Mouse (Mus musculus): Measurements from ENCODE around the gene Hmgn1. TPM values are rescaled to one million over a fixed set of nuclear protein-coding genes. Genes with fewer than 3 reads are reported as not detected.

Gene Hmgn1
- polyA plus RNA-seq, 1 experiment from 2014 or later, result 901 TPM

GRCm38 (mm10) chr16:96082301-96083178, 45.0 kb downstream of the Hmgn1 start, which contains the start of gene Brwd1:
Gene Brwd1, minus strand, starts transcription at chr16:96082526.
- no peaks in the 10 kb centered on the region for H3K9me3 ChIP-seq
- H3K4me3 ChIP-seq, result peak within 1 kb of the TSS; percentile 99
- H3K27me3 ChIP-seq (replicated peaks; ENCODE audit: low read depth, poor library complexity, severe bottlenecking), result no peaks in the 10 kb centered on the region
- peak within 1 kb of the TSS; percentile 97 for H3K27ac ChIP-seq (replicated peaks)
- H3K4me1 ChIP-seq, result peaks cover 26% of the 10 kb centered on the region
- WGBS, result under 1% methylated on average over 107 of the region's 107 CpGs
- peaks cover 35% of the 10 kb centered on the region for H3K36me3 ChIP-seq (replicated peaks)
- peak; percentile 96 for DNase-seq (ENCODE audit: low spot score)

GRCm38 (mm10) chr16:96081742-96082241, 45.7 kb downstream of the Hmgn1 start:
- Histone ChIP-seq H3K27me3 (replicated peaks; ENCODE audit: low read depth, poor library complexity, severe bottlenecking) (no peaks in the 10 kb centered on the region), H3K27ac (replicated peaks) (peak overlapping the region; percentile 97), H3K4me3 (peak overlapping the region; percentile 99), H3K36me3 (replicated peaks) (peaks cover 42% of the 10 kb centered on the region), H3K4me1 (peaks cover 26% of the 10 kb centered on the region), H3K9me3 (no peaks in the 10 kb centered on the region)
- DNase-seq (ENCODE audit: low spot score), result no peak
- 1% methylated on average over 68 of the region's 68 CpGs for WGBS

DNA sequence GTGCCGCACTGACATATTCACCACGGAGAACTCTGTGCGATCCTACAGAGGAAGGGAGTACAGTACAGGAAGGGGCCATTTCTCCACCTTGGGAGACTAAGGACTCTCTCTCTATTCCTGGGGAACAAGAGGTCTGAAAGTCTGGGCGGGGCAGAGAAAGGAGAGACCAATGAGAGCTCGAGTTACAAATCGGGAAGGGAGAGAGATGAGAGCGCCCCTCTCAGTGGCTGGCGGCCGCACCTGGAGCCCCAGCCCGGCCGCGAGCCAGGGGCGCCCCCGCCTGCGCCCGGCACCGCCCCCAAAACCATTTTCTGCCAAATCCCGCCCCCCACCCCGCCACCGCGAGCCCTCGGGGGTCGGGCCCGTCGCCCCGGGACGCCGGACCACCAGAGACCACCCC, 46.2 kb downstream of the Hmgn1 start:
- peaks cover 26% of the 10 kb centered on the region for H3K4me1 ChIP-seq
- H3K27me3 ChIP-seq (replicated peaks; ENCODE audit: low read depth, poor library complexity, severe bottlenecking), result no peaks in the 10 kb centered on the region
- peaks cover 47% of the 10 kb centered on the region for H3K36me3 ChIP-seq (replicated peaks)
- DNase-seq (ENCODE audit: low spot score), result peak; percentile 92
- peak overlapping the region; percentile 99 for H3K4me3 ChIP-seq
- 2% methylated on average over 28 of the region's 28 CpGs for WGBS
- no peaks in the 10 kb centered on the region for H3K9me3 ChIP-seq
- H3K27ac ChIP-seq (replicated peaks), result peak overlapping the region; percentile 97

- 89% methylated on average over 7 of the region's 7 CpGs for WGBS
- Histone ChIP-seq H3K9me3 (no peaks in the 10 kb centered on the region), H3K4me3 (peak overlapping the region; percentile 99), H3K27ac (replicated peaks) (no peak overlapping the region), H3K36me3 (replicated peaks) (peaks cover 55% of the 10 kb centered on the region), H3K4me1 (peaks cover 26% of the 10 kb centered on the region), H3K27me3 (replicated peaks; ENCODE audit: low read depth, poor library complexity, severe bottlenecking) (no peaks in the 10 kb centered on the region)
- no peak for DNase-seq (ENCODE audit: low spot score)
These were observed 47.0 kb downstream of the Hmgn1 start for GRCm38 (mm10) chr16:96080524-96080923.

Other genes starting within 250 kb of the Hmgn1 start
- 115 and 122 TPM in 2 replicates for gene Psmg1, start 136.8 kb downstream of the Hmgn1 start, polyA plus RNA-seq (2016; fragmentation: Nextera tagmentation; extraction: Ambion mirVana)
- gene Brwd1, start 45.2 kb downstream of the Hmgn1 start, polyA plus RNA-seq (2016; fragmentation: Nextera tagmentation; extraction: Ambion mirVana), result 127 and 130 TPM in 2 replicates
- gene Wrb, start 17.7 kb upstream of the Hmgn1 start, polyA plus RNA-seq (2016; fragmentation: Nextera tagmentation; extraction: Ambion mirVana), result 86.2 and 94.3 TPM in 2 replicates
- gene Lca5l, start 64.5 kb upstream of the Hmgn1 start, polyA plus RNA-seq (2016; fragmentation: Nextera tagmentation; extraction: Ambion mirVana), result 0.80 and 0.85 TPM in 2 replicates
- 1.5 and 1.7 TPM in 2 replicates for gene Sh3bgr, start 72.7 kb upstream of the Hmgn1 start, polyA plus RNA-seq (2016; fragmentation: Nextera tagmentation; extraction: Ambion mirVana)
- 0.24 and 0.32 TPM in 2 replicates for gene B3galt5, start 108.1 kb upstream of the Hmgn1 start, polyA plus RNA-seq (2016; fragmentation: Nextera tagmentation; extraction: Ambion mirVana)